Comparison of ENCODE assay signal across 18 mouse cellular contexts in genomic region chr7:25903156-25903555, GRCm38 (mm10). TPM values are rescaled to one million over a fixed set of nuclear protein-coding genes. Genes with fewer than 3 reads are reported as not detected.
A peak's percentile ranks its signal among the peaks of the same experiment; 100 is the strongest.
DNase-seq lines count a peak whose midpoint lies in the region; ATAC-seq and TF ChIP-seq lines count a peak whose summit lies in the region.
"Had no signal": no experiment of that assay in that cellular context is flagged by ENCODE, and none has a peak within 500 bp of the region (broad histone marks: within the 10 kb centered on the region; RNA-seq: fewer than 3 reads in every experiment).

No protein-coding gene starts in this region.

- H3K4me2 ChIP-seq in intestine, postnatal 0 days (replicated peaks; ENCODE audit: low read depth) = no peak overlapping the region
- no peak overlapping the region for H3K4me2 ChIP-seq in intestine, embryonic 15.5 days (replicated peaks)
- H3K4me2 ChIP-seq in lung, embryonic 14.5 days = 0 out of 2 replicates have a peak overlapping the region, but pooled peaks have one; percentile 7
- H3K4me2 ChIP-seq: embryonic facial prominence, embryonic 12.5 days; limb, embryonic 13.5 days had no signal

- peak; percentile 51 for TF ChIP-seq CTCF in intestine, postnatal 0 days (IDR thresholded peaks at IDR 0.05; ENCODE audit: low read depth)
- TF ChIP-seq CTCF in lung, embryonic 14.5 days (IDR thresholded peaks at IDR 0.05; ENCODE audit: low read depth) = peak; percentile 51

- no peak overlapping the region for H3K4me3 ChIP-seq in intestine, postnatal 0 days (ENCODE audit: low read depth, low read length)
- H3K4me3 ChIP-seq in intestine, embryonic 15.5 days (replicated peaks) = no peak overlapping the region
- no peak overlapping the region for H3K4me3 ChIP-seq in lung, embryonic 14.5 days (ENCODE audit: low read depth, low read length)
- H3K4me3 ChIP-seq in ES-E14 (ENCODE audit: insufficient read depth in 1 of 2, low read depth in 1 of 2, low read length in 2 of 2, poor library complexity in 1 of 2, severe bottlenecking in 1 of 2) = no peak overlapping the region
- H3K4me3 ChIP-seq in hindbrain, embryonic 10.5 days = no peak overlapping the region
- H3K4me3 ChIP-seq: embryonic facial prominence, embryonic 12.5 days; forebrain, embryonic 10.5 days; limb, embryonic 13.5 days; megakaryocyte, embryonic 14.5 days had no signal

- H3K9me3 ChIP-seq in intestine, postnatal 0 days (ENCODE audit: control insufficient read depth) = no peaks in the 10 kb centered on the region
- no peaks in the 10 kb centered on the region for H3K9me3 ChIP-seq in intestine, embryonic 15.5 days
- no peaks in the 10 kb centered on the region for H3K9me3 ChIP-seq in lung, embryonic 14.5 days (ENCODE audit: low read depth, low read length)
- H3K9me3 ChIP-seq in ES-E14 (ENCODE audit: control insufficient read depth, insufficient read depth, low read depth, low read length) = no peaks in the 10 kb centered on the region
- 0 out of 2 replicates have a peak, but pooled peaks cover 20% of the 10 kb centered on the region for H3K9me3 ChIP-seq in hindbrain, embryonic 10.5 days
- H3K9me3 ChIP-seq: embryonic facial prominence, embryonic 12.5 days; megakaryocyte, embryonic 14.5 days had no signal

- H3K27ac ChIP-seq in intestine, postnatal 0 days (ENCODE audit: low read depth, low read length) = no peak overlapping the region
- H3K27ac ChIP-seq in intestine, embryonic 15.5 days = no peak overlapping the region
- no peak overlapping the region for H3K27ac ChIP-seq in lung, embryonic 14.5 days (ENCODE audit: low read depth)
- no peak overlapping the region for H3K27ac ChIP-seq in ES-E14 (ENCODE audit: insufficient read depth, low read depth, low read length, poor library complexity, severe bottlenecking)
- no peak overlapping the region for H3K27ac ChIP-seq in hindbrain, embryonic 10.5 days
- H3K27ac ChIP-seq: embryonic facial prominence, embryonic 12.5 days; forebrain, embryonic 10.5 days; limb, embryonic 13.5 days had no signal

- no peaks in the 10 kb centered on the region for H3K36me3 ChIP-seq in intestine, postnatal 0 days (ENCODE audit: control insufficient read depth, insufficient read depth)
- H3K36me3 ChIP-seq in intestine, embryonic 15.5 days = no peaks in the 10 kb centered on the region
- no peaks in the 10 kb centered on the region for H3K36me3 ChIP-seq in lung, embryonic 14.5 days (ENCODE audit: insufficient read depth)
- no peaks in the 10 kb centered on the region for H3K36me3 ChIP-seq in ES-E14 (ENCODE audit: control insufficient read depth, insufficient read depth, low read length, poor library complexity, severe bottlenecking)
- no peaks in the 10 kb centered on the region for H3K36me3 ChIP-seq in hindbrain, embryonic 10.5 days
- H3K36me3 ChIP-seq: embryonic facial prominence, embryonic 12.5 days; forebrain, embryonic 10.5 days; limb, embryonic 13.5 days had no signal

- in situ Hi-C loops in ES-E14 (cut with MboI; ENCODE audit: low sequenced_read_pairs in 2 of 2, unreplicated experiment in 2 of 2) = no loop called here

- no peak for ATAC-seq in intestine, postnatal 0 days
- no peak for ATAC-seq in intestine, embryonic 15.5 days
- ATAC-seq in lung, embryonic 14.5 days (ENCODE audit: insufficient read depth) = no peak

- H3K27me3 ChIP-seq in intestine, postnatal 0 days (replicated peaks; ENCODE audit: control insufficient read depth, insufficient read depth, low read length) = no peaks in the 10 kb centered on the region
- no peaks in the 10 kb centered on the region for H3K27me3 ChIP-seq in intestine, embryonic 15.5 days (replicated peaks)
- H3K27me3 ChIP-seq in lung, embryonic 14.5 days (ENCODE audit: insufficient read depth, low read length) = no peaks in the 10 kb centered on the region
- no peaks in the 10 kb centered on the region for H3K27me3 ChIP-seq in hindbrain, embryonic 10.5 days (ENCODE audit: insufficient read depth, poor library complexity, severe bottlenecking)
- H3K27me3 ChIP-seq: embryonic facial prominence, embryonic 12.5 days; limb, embryonic 13.5 days had no signal

- 62% methylated on average over 14 of the region's 14 CpGs for WGBS in intestine, postnatal 0 days
- 54% methylated on average over 14 of the region's 14 CpGs for WGBS in intestine, embryonic 15.5 days
- WGBS in lung, embryonic 14.5 days = 35% methylated on average over 14 of the region's 14 CpGs
- 41% methylated on average over 14 of the region's 14 CpGs for WGBS in hindbrain, embryonic 10.5 days

- no peak overlapping the region for H3K9ac ChIP-seq in intestine, postnatal 0 days (ENCODE audit: low read depth, low read length)
- H3K9ac ChIP-seq in intestine, embryonic 15.5 days = no peak overlapping the region
- no peak overlapping the region for H3K9ac ChIP-seq in lung, embryonic 14.5 days
- H3K9ac ChIP-seq in ES-E14 (ENCODE audit: insufficient read depth, low read depth, low read length, poor library complexity, severe bottlenecking) = no peak overlapping the region
- H3K9ac ChIP-seq: embryonic facial prominence, embryonic 12.5 days; limb, embryonic 13.5 days had no signal

- no peaks in the 10 kb centered on the region for H3K4me1 ChIP-seq in intestine, postnatal 0 days (replicated peaks; ENCODE audit: control insufficient read depth, insufficient read depth, low read length)
- no peaks in the 10 kb centered on the region for H3K4me1 ChIP-seq in intestine, embryonic 15.5 days (replicated peaks)
- no peaks in the 10 kb centered on the region; the same call in 1 of the 2 replicates for H3K4me1 ChIP-seq in lung, embryonic 14.5 days (ENCODE audit: insufficient read depth)
- no peaks in the 10 kb centered on the region; a peak in 1 of 4 replicates for H3K4me1 ChIP-seq in ES-E14 (ENCODE audit: control insufficient read depth in 2 of 2, insufficient read depth in 2 of 2, low read length in 2 of 2, poor library complexity in 1 of 2)
- H3K4me1 ChIP-seq in hindbrain, embryonic 10.5 days (replicated peaks) = no peaks in the 10 kb centered on the region
- H3K4me1 ChIP-seq: embryonic facial prominence, embryonic 12.5 days; forebrain, embryonic 10.5 days; limb, embryonic 13.5 days had no signal

- DNase-seq in lung, embryonic 14.5 days = peak; percentile 18
- no peak for DNase-seq in lung, adult 18-20 months
- no peak for DNase-seq in ES-E14 (ENCODE audit: low read depth, low spot score)
- DNase-seq in naive thymus-derived CD4-positive, alpha-beta T cell, adult 2 months (ENCODE audit: low read depth) = peak; percentile 3
- no peak for DNase-seq in hindbrain, embryonic 10.5 days (ENCODE audit: low spot score)
- DNase-seq in layer of hippocampus, adult 9-10 months (ENCODE audit: low spot score) = no peak
- DNase-seq: adrenal gland, adult 8-10 months; cerebellum, postnatal 10 days; right cerebral cortex, adult 18-20 months had no signal

TF ChIP-seq in ES-E14, 5 proteins besides CTCF, POLR2A, EP300 and RAD21:
- 0 out of 2 replicates have a peak, but pooled peaks have one; percentile 28 for TF ChIP-seq ZC3H11A (IDR thresholded peaks at IDR 0.05; ENCODE audit: borderline replicate concordance, low read depth, low read length)
- TF ChIP-seq ZNF384 (IDR thresholded peaks at IDR 0.05; ENCODE audit: low read depth, low read length) = no peak

RNA-seq across cellular contexts. Expression of gene Cyp2b10, which starts 5.7 kb away (rescaled TPM):
- polyA plus RNA-seq in intestine, postnatal 0 days (2015; fragmentation: Nextera tagmentation; extraction: Ambion mirVana) = 0.13 and 0.29 TPM in 2 replicates
- not detected in 2 replicates for polyA plus RNA-seq in intestine, embryonic 15.5 days (2015; fragmentation: Nextera tagmentation; extraction: Ambion mirVana)
- polyA plus RNA-seq in lung, embryonic 14.5 days (2014; fragmentation: Nextera tagmentation; extraction: Ambion mirVana) = 0.47 TPM in 1 of 2 replicates, not detected in the other
- total RNA-seq in ES-E14 (2012; rRNA removed) = not detected in 2 replicates
- not detected in 2 replicates for polyA plus RNA-seq in hindbrain, embryonic 10.5 days (2016; fragmentation: Nextera tagmentation; extraction: Ambion mirVana)
- total RNA-seq: gastrocnemius, postnatal 4 days had no signal
- polyA plus RNA-seq: embryonic facial prominence, embryonic 12.5 days; forebrain, embryonic 10.5 days; heart, embryonic 16.5 days; limb, embryonic 13.5 days; testis, adult 2 months had no signal

Comparison
In these comparisons a context has a peak if more than half of its experiments do, and no peak if none do; other contexts are left out.
1. DNase-seq: peak in lung, embryonic 14.5 days (single experiment) and naive thymus-derived CD4-positive, alpha-beta T cell, adult 2 months (single experiment); none in lung, adult 18-20 months (0 of 2), ES-E14 (single experiment), hindbrain, embryonic 10.5 days (single experiment) and layer of hippocampus, adult 9-10 months (single experiment).